Mouse (Mus musculus) right cerebral cortex, adult 2 months (tissue): Measurements from ENCODE around the gene Txndc5.

Experiments used
- DNase-seq, 2 experiments: peaks; one replicate each; pipeline ENCODE4 v3.0.0; 2021 to 2022; ENCODE audit warnings: low spot score in 2 of 2

Gene Txndc5

DNA sequence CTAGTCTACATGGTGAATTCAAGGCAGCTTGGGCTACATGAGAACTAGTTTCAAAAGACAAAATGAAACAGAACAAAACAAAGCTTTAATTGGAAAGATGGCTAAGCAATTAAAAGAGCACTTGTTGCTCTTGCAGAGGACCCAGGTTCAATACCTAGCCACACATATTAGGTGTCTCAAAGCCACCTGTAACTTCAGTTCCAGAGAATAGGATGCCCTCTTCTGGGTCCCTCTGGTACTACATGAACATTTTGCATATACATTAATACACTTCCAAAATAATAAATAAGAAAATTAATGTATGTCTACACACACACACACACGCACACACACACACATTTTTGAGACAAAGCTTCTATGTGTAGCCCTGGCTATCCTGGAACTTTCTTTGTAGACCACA lies 65.2 kb downstream of the Txndc5 start:
- no peak for DNase-seq

DNA sequence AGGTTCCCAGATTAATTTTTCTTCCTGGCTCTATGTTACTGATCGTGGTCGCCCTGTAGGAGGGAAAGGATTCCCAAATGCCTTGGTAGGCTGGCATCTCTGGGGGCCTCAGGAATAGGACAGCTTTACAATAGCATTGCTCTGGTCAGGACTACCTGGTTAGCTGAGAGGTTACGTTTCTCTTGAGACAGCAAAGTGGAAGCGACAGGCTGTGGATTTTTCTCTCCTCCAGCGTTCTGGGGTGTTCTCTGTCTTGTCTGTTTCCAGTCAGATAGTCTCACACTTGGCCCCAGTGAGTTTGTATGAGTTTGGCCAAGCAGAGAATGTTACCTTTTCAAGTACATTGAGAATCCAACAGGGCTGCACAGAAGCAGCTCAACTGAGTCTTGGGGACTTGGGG lies 77.2 kb downstream of the Txndc5 start:
- DNase-seq, result no peak
